Mouse (Mus musculus) neural tube, embryonic 11.5 days (tissue): ENCODE data around the gene Gabbr2. TPM values are rescaled to one million over a fixed set of nuclear protein-coding genes. Genes with fewer than 3 reads are reported as not detected.
A peak's percentile ranks its signal among the peaks of the same experiment; 100 is the strongest.

ENCODE experiments used
- ATAC-seq: fragments of 200-750 bp; cut with Nextera tagmentation; 2 replicates; pipeline ENCODE4 v1.8.0; 2017; ENCODE audit warnings: moderate number of reproducible peaks, mild to moderate bottlenecking, moderate TSS enrichment, moderate library complexity; ENCODE audit not compliant: insufficient read depth, low FRiP score, low TSS enrichment
- DNase-seq: peaks from one replicate; pipeline ENCODE4 v3.0.0-alpha.2; 2015; ENCODE audit warnings: low spot score
- H3K27ac ChIP-seq: fragments of 300-500 bp; sonication (generic); 2 replicates; pipeline ENCODE4 v1.5.1; 2014; ENCODE audit warnings: low read depth, mild to moderate bottlenecking, low read length
- H3K27me3 ChIP-seq: fragments of 300-500 bp; sonication (generic); 2 replicates; pipeline ENCODE4 v1.6.1; 2014; ENCODE audit warnings: mild to moderate bottlenecking, low read length, mixed read lengths; ENCODE audit not compliant: control insufficient read depth, insufficient read depth
- H3K36me3 ChIP-seq: fragments of 300-500 bp; sonication (generic); 2 replicates; pipeline ENCODE4 v1.6.1; 2014; ENCODE audit warnings: mild to moderate bottlenecking, low read length, moderate library complexity, mixed read lengths; ENCODE audit not compliant: control insufficient read depth, insufficient read depth
- H3K4me1 ChIP-seq: fragments of 300-500 bp; sonication (generic); 2 replicates; pipeline ENCODE4 v1.6.1; 2014; ENCODE audit warnings: low read length, mixed read lengths; ENCODE audit not compliant: control insufficient read depth, insufficient read depth
- H3K4me2 ChIP-seq: fragments of 300-500 bp; sonication (generic); 2 replicates; pipeline ENCODE4 v1.6.1; 2014; ENCODE audit warnings: low read depth, mild to moderate bottlenecking, moderate library complexity
- H3K4me3 ChIP-seq: fragments of 300-500 bp; sonication (generic); 2 replicates; pipeline ENCODE4 v1.5.1; 2014; ENCODE audit warnings: low read depth, low read length
- H3K9ac ChIP-seq: fragments of 300-500 bp; sonication (generic); 2 replicates; pipeline ENCODE4 v1.6.1; 2014; ENCODE audit warnings: mild to moderate bottlenecking, low read length
- H3K9me3 ChIP-seq: fragments of 300-500 bp; sonication (generic); 2 replicates; pipeline ENCODE4 v1.6.1; 2016; ENCODE audit warnings: low read length; ENCODE audit not compliant: control insufficient read depth
- WGBS: fragments of 180-500 bp; shearing (Covaris S2); extraction: QIAGEN DNeasy Blood & Tissue Kit; methylation state at CpG from one replicate; pipeline ENCODE4 v1.1.7; 2014; 5-methylcytosine and 5-hydroxymethylcytosine counted together
- polyA plus RNA-seq: library from polyadenylated mRNA; unstranded; fragments of >200 nt; fragmentation: Nextera tagmentation; extraction: Ambion mirVana; gene quantifications from 2 replicates; pipeline ENCODE4 v1.2.1, GENCODE M21; 2014

Gabbr2 gene
- polyA plus RNA-seq, 1 experiment from 2014 or later, result 0.70 TPM

GRCm38 (mm10) chr4:46690023-46690420 is 301.7 kb downstream of the Gabbr2 start:
- ATAC-seq (no peak), DNase-seq (no peak)
- Histone ChIP-seq H3K36me3 (no peaks in the 10 kb centered on the region), H3K27ac (no peak overlapping the region), H3K4me1 (no peaks in the 10 kb centered on the region), H3K27me3 (no peaks in the 10 kb centered on the region), H3K4me3 (no peak overlapping the region), H3K9me3 (no peaks in the 10 kb centered on the region), H3K9ac (no peak overlapping the region), H3K4me2 (no peak overlapping the region)
- WGBS, result 85% methylated on average over 8 of the region's 8 CpGs

DNA sequence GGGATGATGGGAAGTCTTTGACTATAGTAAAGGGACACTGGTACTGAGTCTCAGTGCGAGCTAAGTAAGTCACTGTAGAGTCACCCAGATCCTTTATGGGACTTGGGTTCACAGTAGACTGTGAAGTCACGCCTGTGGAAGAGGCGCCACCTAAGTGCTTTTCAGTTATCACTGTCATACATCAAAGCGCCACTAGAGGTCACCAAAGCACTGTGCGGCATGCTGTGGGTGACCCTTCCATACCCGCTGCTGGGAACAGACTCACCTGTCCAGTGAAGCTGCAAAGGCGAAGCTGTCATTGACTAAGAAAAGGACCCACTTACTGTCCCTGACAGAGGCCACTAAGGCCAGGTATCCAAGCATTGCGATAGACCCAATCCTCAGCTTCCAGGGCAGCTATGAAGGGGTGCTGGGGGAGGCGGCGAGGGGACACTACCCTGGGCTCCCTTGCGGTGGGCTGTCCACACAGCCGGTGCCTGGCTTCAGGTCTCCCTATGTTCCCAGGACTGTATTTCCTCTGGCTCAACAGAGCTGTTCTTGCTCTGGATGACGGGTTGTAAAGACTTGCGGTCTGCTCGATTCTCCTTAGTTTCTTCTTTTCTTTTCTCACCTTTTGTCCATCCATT is 302.2 kb downstream of the Gabbr2 start:
- no peak overlapping the region for H3K4me2 ChIP-seq
- H3K4me3 ChIP-seq, result no peak overlapping the region
- 47% methylated on average over 15 of the region's 15 CpGs for WGBS
- H3K27ac ChIP-seq, result no peak overlapping the region
- no peaks in the 10 kb centered on the region for H3K36me3 ChIP-seq
- no peaks in the 10 kb centered on the region for H3K9me3 ChIP-seq
- no peak overlapping the region for H3K9ac ChIP-seq
- ATAC-seq, result no peak
- DNase-seq, result peak; percentile 73
- H3K27me3 ChIP-seq, result no peaks in the 10 kb centered on the region
- no peaks in the 10 kb centered on the region for H3K4me1 ChIP-seq

DNA sequence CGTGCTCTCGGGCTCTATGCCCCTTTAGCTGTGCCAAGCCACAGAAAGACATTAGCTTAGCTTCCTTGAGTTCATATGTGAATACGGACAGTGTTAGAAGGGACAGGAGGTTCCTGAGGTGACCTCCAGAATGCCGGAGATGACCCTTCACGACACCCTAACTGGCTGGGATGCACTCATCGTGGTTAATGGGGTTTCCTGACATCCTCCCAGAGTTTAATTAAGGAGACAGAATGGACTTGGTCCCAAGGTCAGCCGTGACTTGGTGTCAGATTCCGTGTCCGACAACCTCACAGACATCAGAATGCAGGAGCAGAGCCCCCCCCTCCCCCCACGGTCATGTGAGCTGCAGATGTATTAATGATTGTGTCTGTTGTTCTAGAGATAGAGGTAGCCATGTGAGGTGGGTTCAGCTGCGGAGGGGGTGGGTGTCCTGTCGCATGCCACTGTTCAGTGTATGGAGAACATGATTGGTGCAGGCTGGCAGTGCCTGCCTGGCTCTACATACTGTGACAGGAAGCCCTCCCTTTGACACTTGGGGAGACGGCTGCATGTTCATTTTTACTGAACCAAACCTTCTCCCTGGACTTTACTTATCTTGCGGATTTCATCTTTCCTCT is 303.4 kb downstream of the Gabbr2 start:
- DNase-seq (no peak), ATAC-seq (no peak)
- no peak overlapping the region for H3K27ac ChIP-seq
- no peaks in the 10 kb centered on the region for H3K36me3 ChIP-seq
- no peak overlapping the region for H3K9ac ChIP-seq
- no peaks in the 10 kb centered on the region for H3K9me3 ChIP-seq
- 72% methylated on average over 14 of the region's 14 CpGs for WGBS
- no peaks in the 10 kb centered on the region for H3K27me3 ChIP-seq
- no peak overlapping the region for H3K4me2 ChIP-seq
- no peaks in the 10 kb centered on the region for H3K4me1 ChIP-seq
- H3K4me3 ChIP-seq, result no peak overlapping the region

DNA sequence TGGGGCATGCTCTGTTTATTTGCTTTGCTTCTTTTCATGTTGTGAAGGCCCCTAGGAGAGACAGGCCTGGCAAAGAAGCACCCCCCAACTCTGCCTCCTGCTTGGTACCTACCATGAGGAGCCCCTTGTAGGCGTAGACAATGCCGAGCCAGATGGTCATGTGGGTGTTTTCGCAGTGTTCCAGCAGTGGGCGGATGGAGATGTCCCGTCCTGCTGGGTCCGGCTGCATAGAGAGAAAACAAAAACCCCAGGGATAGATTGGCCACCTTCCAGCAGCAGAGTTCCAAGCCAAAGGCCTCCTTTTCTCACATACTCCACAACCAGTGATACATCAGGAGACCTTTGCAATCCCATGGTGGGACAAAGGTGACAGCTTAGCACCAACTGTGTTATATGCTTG is 307.5 kb downstream of the Gabbr2 start:
- no peak for ATAC-seq
- Histone ChIP-seq H3K27ac (no peak overlapping the region), H3K4me2 (no peak overlapping the region), H3K9me3 (no peaks in the 10 kb centered on the region), H3K4me3 (no peak overlapping the region), H3K4me1 (no peaks in the 10 kb centered on the region), H3K9ac (no peak overlapping the region), H3K27me3 (no peaks in the 10 kb centered on the region), H3K36me3 (no peaks in the 10 kb centered on the region)
- DNase-seq, result no peak
- 50% methylated on average over 6 of the region's 6 CpGs for WGBS

- no peaks in the 10 kb centered on the region for H3K9me3 ChIP-seq
- H3K36me3 ChIP-seq, result no peaks in the 10 kb centered on the region
- H3K27ac ChIP-seq, result no peak overlapping the region
- ATAC-seq, result no peak
- no peak for DNase-seq
- H3K9ac ChIP-seq, result no peak overlapping the region
- no peaks in the 10 kb centered on the region for H3K4me1 ChIP-seq
- H3K4me2 ChIP-seq, result no peak overlapping the region
- 79% methylated on average over 3 of the region's 3 CpGs for WGBS
- H3K27me3 ChIP-seq, result no peaks in the 10 kb centered on the region
- no peak overlapping the region for H3K4me3 ChIP-seq
These were observed 315.0 kb downstream of the Gabbr2 start for GRCm38 (mm10) chr4:46676646-46677045.

GRCm38 (mm10) chr4:46675992-46676391 is 315.7 kb downstream of the Gabbr2 start:
- ATAC-seq, result no peak
- WGBS, result 64% methylated on average over 4 of the region's 4 CpGs
- DNase-seq, result no peak

GRCm38 (mm10) chr4:46675272-46675785 is 316.3 kb downstream of the Gabbr2 start:
- Histone ChIP-seq H3K4me1 (no peaks in the 10 kb centered on the region), H3K4me2 (no peak overlapping the region), H3K9ac (no peak overlapping the region), H3K4me3 (no peak overlapping the region), H3K9me3 (no peaks in the 10 kb centered on the region), H3K36me3 (no peaks in the 10 kb centered on the region), H3K27ac (no peak overlapping the region), H3K27me3 (no peaks in the 10 kb centered on the region)
- DNase-seq, result no peak
- 80% methylated on average over 11 of the region's 11 CpGs for WGBS
- ATAC-seq, result no peak

More at GRCm38 (mm10) chr4:46675992-46676391, 315.7 kb downstream of the Gabbr2 start:
- Histone ChIP-seq H3K4me3 (no peak overlapping the region), H3K27ac (no peak overlapping the region), H3K4me1 (no peaks in the 10 kb centered on the region), H3K9ac (no peak overlapping the region), H3K36me3 (no peaks in the 10 kb centered on the region), H3K9me3 (no peaks in the 10 kb centered on the region), H3K27me3 (no peaks in the 10 kb centered on the region), H3K4me2 (no peak overlapping the region)

GRCm38 (mm10) chr4:46668620-46669019 is 323.1 kb downstream of the Gabbr2 start:
- DNase-seq (no peak), ATAC-seq (no peak)
- H3K9ac ChIP-seq, result no peak overlapping the region
- no peaks in the 10 kb centered on the region for H3K27me3 ChIP-seq
- WGBS, result 67% methylated on average over 11 of the region's 11 CpGs
- no peak overlapping the region for H3K27ac ChIP-seq
- peaks cover 5% of the 10 kb centered on the region; the same call in 1 of the 2 replicates for H3K4me1 ChIP-seq
- H3K4me2 ChIP-seq, result no peak overlapping the region
- no peak overlapping the region for H3K4me3 ChIP-seq
- no peaks in the 10 kb centered on the region for H3K9me3 ChIP-seq
- no peaks in the 10 kb centered on the region for H3K36me3 ChIP-seq

DNA sequence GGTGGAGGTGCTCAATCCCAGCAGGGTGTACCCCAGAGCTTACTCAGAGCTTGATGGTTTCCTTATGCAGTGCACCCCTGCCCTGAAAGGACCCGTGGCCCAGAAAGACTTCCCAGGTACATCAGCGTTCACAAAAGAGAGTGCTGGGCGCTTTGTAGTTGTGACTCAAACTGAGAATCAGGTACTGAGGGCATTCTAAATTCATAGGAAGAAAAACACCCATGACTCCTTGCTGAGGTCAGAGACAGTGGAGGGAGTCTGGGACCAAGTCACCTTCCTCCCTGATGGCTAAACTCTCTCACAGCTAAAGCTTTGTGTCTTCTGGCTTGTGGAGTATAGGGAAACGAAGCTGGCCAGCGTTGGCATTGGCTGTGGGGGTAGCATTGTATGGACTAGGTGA is 325.3 kb downstream of the Gabbr2 start:
- peaks cover 5% of the 10 kb centered on the region; the same call in 1 of the 2 replicates for H3K4me1 ChIP-seq
- DNase-seq (no peak), ATAC-seq (no peak)
- no peak overlapping the region for H3K4me3 ChIP-seq
- H3K9ac ChIP-seq, result no peak overlapping the region
- no peak overlapping the region for H3K4me2 ChIP-seq
- no peaks in the 10 kb centered on the region for H3K9me3 ChIP-seq
- H3K27me3 ChIP-seq, result no peaks in the 10 kb centered on the region
- H3K36me3 ChIP-seq, result no peaks in the 10 kb centered on the region
- 64% methylated on average over 5 of the region's 5 CpGs for WGBS
- no peak overlapping the region for H3K27ac ChIP-seq
